Mouse (Mus musculus): ENCODE results near the gene 4930524J08Rik. TPM values are rescaled to one million over a fixed set of nuclear protein-coding genes. Genes with fewer than 3 reads are reported as not detected.

4930524J08Rik gene
- 1 to 10 TPM; 1.4 to 2.2 TPM for total RNA-seq (2021)
- long read RNA-seq, experiment 1: 0 reads
- long read RNA-seq, experiment 2, partial matches to known transcripts: 0 of 2 reads
- long read RNA-seq, experiment 2, other reads (novel, unspliced or antisense): 0 of 2 reads

- DNase-seq (ENCODE audit: low spot score in 2 of 2): peak; percentile 88 to 93
- no peak; the same call in 1 of the 2 replicates for TF ChIP-seq CTCF (conservative IDR thresholded peaks at IDR 0.05)
- peak within 1 kb of the TSS; percentile 95 for H3K4me3 ChIP-seq
- peak within 1 kb of the TSS; percentile 99 for H3K27ac ChIP-seq
These were observed at the start of gene 4930524J08Rik, which contains the start of gene Hnrnpd for GRCm38 (mm10) chr5:99978699-99979442. Gene 4930524J08Rik, plus strand, starts transcription at chr5:99979061. Gene Hnrnpd, minus strand, starts transcription at chr5:99978938.

- Histone ChIP-seq H3K4me3 (no peak overlapping the region), H3K27ac (no peak overlapping the region)
- DNase-seq (ENCODE audit: low spot score in 2 of 2): no peak
- TF ChIP-seq CTCF (conservative IDR thresholded peaks at IDR 0.05): no peak
These were observed 47.0 kb upstream of the 4930524J08Rik start for GRCm38 (mm10) chr5:99931910-99932309.

- DNase-seq (ENCODE audit: low spot score in 2 of 2): no peak
- H3K4me3 ChIP-seq: no peak overlapping the region
- no peak overlapping the region for H3K27ac ChIP-seq
- no peak for TF ChIP-seq CTCF (conservative IDR thresholded peaks at IDR 0.05)
These were observed 39.4 kb upstream of the 4930524J08Rik start for GRCm38 (mm10) chr5:99939440-99939839.

GRCm38 (mm10) chr5:99941273-99941672 lies 37.6 kb upstream of the 4930524J08Rik start:
- Histone ChIP-seq H3K27ac (no peak overlapping the region), H3K4me3 (no peak overlapping the region)
- no peak for TF ChIP-seq CTCF (conservative IDR thresholded peaks at IDR 0.05)
- DNase-seq (ENCODE audit: low spot score in 2 of 2): no peak

- no peak for DNase-seq (ENCODE audit: low spot score in 2 of 2)
- Histone ChIP-seq H3K27ac (no peak overlapping the region), H3K4me3 (no peak overlapping the region)
- TF ChIP-seq CTCF (conservative IDR thresholded peaks at IDR 0.05): no peak
These were observed 36.9 kb upstream of the 4930524J08Rik start for GRCm38 (mm10) chr5:99941776-99942502.

- Histone ChIP-seq H3K4me3 (no peak overlapping the region), H3K27ac (no peak overlapping the region)
- DNase-seq (ENCODE audit: low spot score in 2 of 2): no peak
- TF ChIP-seq CTCF (conservative IDR thresholded peaks at IDR 0.05): no peak
These were observed 26.3 kb upstream of the 4930524J08Rik start for GRCm38 (mm10) chr5:99952513-99952912.

GRCm38 (mm10) chr5:99953883-99954282 lies 25.0 kb upstream of the 4930524J08Rik start:
- TF ChIP-seq CTCF (conservative IDR thresholded peaks at IDR 0.05): no peak
- Histone ChIP-seq H3K4me3 (no peak overlapping the region), H3K27ac (no peak overlapping the region; the same call in 1 of the 2 replicates)
- no peak for DNase-seq (ENCODE audit: low spot score in 2 of 2)

- TF ChIP-seq CTCF (conservative IDR thresholded peaks at IDR 0.05): no peak
- no peak overlapping the region for H3K4me3 ChIP-seq
- no peak overlapping the region for H3K27ac ChIP-seq
- no peak for DNase-seq (ENCODE audit: low spot score in 2 of 2)
These were observed 20.2 kb upstream of the 4930524J08Rik start for GRCm38 (mm10) chr5:99958666-99959065.

- no peak overlapping the region for H3K4me3 ChIP-seq
- TF ChIP-seq CTCF (conservative IDR thresholded peaks at IDR 0.05): no peak
- no peak for DNase-seq (ENCODE audit: low spot score in 2 of 2)
- no peak overlapping the region for H3K27ac ChIP-seq
These were observed 19.5 kb upstream of the 4930524J08Rik start for GRCm38 (mm10) chr5:99959236-99959936.

GRCm38 (mm10) chr5:99959960-99960359 lies 18.9 kb upstream of the 4930524J08Rik start:
- Histone ChIP-seq H3K27ac (no peak overlapping the region), H3K4me3 (no peak overlapping the region)
- DNase-seq (ENCODE audit: low spot score in 2 of 2): no peak
- no peak for TF ChIP-seq CTCF (conservative IDR thresholded peaks at IDR 0.05)

- DNase-seq (ENCODE audit: low spot score in 2 of 2): no peak
- Histone ChIP-seq H3K27ac (no peak overlapping the region), H3K4me3 (no peak overlapping the region)
- TF ChIP-seq CTCF (conservative IDR thresholded peaks at IDR 0.05): no peak
These were observed 4.9 kb upstream of the 4930524J08Rik start for GRCm38 (mm10) chr5:99973941-99974340.

- Histone ChIP-seq H3K4me3 (peak overlapping the region; percentile 25), H3K27ac (no peak overlapping the region)
- TF ChIP-seq CTCF (conservative IDR thresholded peaks at IDR 0.05): no peak
- no peak for DNase-seq (ENCODE audit: low spot score in 2 of 2)
These were observed 3.8 kb upstream of the 4930524J08Rik start for GRCm38 (mm10) chr5:99975061-99975460.

- TF ChIP-seq CTCF (conservative IDR thresholded peaks at IDR 0.05): no peak
- Histone ChIP-seq H3K27ac (no peak overlapping the region), H3K4me3 (peak overlapping the region; percentile 95)
- DNase-seq (ENCODE audit: low spot score in 2 of 2): no peak
These were observed 3.1 kb upstream of the 4930524J08Rik start for GRCm38 (mm10) chr5:99975776-99976175.

Data from layer of hippocampus, adult 2 months (tissue).